Mouse (Mus musculus): ENCODE results near the gene Got1.

Got1 gene

DNA sequence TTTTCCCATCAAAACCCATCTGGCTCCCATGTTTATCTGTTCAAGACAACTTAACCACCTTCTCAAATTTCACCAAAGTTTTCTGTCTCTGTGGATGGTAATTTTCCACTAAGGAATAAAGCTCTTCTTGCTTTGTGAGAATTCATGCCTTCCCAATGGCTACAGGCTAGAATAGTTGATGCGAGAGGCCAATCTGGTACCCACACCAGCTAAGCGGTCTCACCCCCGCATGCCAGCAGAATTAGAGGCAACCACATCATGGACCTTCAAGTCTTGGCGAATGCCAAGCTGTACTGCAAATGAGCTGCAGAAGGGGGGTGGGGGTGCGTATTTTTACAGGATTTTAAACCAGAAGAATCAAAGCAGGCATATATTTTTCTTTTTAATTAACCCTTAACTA lies 47.0 kb downstream of the Got1 start:
- DNase-seq, result no peak

DNA sequence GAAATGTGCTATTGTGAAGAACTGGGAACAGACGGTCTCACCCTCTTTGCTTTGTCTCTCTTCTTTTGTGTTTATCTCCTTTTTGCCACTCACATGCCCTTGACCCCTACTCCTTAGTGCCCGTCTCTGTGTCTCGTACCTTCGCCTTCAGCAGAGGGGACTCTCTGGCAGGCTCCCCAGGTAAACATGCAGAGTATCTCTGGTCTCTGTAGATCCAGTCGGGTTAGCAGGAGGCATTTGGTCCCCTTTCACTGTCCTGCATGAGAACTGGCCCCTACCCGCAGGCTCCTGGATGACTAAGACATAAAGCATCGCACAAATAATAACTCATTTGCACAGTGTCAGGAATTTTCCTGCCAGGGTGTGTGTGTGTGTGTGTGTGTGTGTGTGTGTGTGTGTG lies 48.3 kb downstream of the Got1 start:
- DNase-seq, result no peak

DNA sequence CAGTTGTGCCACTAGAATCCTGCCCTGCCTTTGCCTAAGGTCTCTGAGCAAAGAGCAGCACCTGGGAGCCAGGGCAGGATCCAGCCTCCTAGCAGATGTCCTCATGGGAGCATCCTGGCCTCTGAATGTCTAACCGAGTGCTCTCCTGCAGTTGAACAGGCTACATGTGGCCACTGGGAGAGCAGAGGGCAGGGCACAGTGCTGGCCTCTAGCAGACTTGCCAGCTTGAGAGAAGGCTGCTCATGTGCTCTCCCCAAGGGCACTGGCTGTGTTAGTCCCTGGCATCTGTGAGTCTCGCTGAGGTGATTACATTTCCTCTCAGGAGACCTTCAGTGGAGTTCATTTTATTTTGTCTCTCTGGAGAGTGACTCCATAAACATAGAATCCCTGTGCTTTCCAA lies 48.8 kb downstream of the Got1 start:
- DNase-seq, result peak; percentile 79

DNA sequence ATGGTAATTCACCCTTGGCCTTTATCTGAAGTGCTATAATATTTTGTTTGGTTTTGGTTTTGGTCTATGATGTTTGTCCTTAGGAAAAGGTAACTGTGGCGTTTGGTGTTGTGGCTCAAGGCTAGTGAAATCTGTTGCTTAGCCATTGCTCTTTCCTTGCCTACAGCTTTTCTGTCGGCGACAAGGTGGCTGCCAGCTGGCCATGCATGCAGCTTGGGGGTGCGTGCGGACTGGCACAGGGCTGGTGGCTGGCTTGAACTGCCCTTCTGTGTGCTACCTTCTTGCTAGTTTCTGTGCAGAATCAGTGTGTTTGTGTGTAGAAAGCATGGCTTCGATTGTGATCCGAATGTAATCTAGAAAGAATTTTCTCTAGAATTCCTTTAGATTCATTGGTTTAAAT lies 51.6 kb downstream of the Got1 start:
- DNase-seq, result no peak

DNA sequence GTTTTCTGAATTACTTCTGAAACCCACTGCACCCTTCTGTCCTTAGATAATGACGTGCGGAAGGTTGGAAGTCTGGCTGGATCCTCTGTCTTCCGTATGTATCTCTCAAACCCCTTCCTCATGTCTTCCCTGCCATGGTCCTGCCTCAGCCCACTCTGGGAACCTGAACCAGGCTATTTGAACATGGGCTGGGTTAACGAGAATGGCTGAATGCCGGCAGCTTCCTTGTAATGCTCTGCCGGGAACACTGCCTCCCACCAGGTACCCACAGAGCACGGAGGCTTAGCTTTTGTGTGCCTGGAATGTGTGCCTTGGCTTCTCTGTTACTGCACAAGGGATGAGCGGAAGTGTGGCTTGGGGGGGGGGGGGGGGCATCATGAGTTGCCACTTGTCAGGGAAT lies 52.1 kb downstream of the Got1 start:
- no peak for DNase-seq

DNA sequence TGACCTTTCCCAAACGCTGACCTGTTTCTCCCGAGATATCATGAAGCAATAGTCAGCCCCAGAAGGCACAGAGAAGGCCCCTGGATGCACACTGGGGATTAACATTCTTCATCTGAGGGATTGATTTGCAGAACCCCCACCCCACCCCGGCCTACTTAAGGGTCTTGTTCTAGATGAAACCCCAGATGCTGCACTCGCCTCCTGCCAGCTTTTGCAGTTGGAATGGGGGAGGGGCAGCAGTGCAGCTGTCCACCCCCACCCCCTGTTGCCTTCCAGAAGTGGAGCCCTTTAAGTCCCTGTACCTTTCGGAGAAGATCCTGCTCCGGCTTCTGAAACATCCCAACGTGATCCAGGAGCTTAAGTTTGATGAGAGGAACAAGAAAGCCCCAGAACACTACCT lies 55.1 kb downstream of the Got1 start:
- no peak for DNase-seq

DNA sequence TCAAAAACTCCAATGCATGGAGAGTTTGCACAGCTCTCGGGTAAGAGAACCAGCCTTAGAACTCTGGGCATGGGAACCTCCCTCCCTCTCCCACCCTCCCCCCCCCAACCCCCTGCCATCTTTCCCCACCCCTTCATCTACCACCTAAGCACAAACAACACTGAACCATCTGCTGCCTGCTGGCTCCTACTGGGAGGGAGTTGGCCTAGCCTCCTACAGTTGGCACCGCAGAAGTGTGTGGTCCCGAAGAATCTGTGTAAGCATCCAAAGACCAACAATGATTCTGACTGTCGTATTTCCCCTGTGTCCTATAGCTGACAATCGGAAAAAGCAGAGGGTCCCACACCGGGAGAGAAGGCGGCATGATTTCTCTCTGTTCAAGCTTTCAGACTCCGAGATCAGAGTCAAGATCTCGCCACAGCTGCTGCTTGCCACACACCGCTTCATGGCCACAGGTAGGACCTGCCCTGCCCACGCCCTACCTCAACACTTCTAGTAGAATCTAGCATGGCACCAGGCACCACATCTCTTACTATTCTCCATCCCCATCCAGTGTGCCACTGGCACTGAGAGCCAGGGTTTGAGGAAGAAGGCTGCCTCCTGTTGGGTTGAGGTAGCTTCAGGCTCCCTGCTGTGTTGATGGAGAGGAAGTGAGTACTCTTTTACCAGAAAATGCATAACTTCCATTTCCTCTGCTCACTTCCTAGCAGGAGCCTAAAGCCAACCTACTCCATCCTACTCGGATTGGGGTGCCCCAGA lies 56.3 kb downstream of the Got1 start:
- DNase-seq, result no peak

DNA sequence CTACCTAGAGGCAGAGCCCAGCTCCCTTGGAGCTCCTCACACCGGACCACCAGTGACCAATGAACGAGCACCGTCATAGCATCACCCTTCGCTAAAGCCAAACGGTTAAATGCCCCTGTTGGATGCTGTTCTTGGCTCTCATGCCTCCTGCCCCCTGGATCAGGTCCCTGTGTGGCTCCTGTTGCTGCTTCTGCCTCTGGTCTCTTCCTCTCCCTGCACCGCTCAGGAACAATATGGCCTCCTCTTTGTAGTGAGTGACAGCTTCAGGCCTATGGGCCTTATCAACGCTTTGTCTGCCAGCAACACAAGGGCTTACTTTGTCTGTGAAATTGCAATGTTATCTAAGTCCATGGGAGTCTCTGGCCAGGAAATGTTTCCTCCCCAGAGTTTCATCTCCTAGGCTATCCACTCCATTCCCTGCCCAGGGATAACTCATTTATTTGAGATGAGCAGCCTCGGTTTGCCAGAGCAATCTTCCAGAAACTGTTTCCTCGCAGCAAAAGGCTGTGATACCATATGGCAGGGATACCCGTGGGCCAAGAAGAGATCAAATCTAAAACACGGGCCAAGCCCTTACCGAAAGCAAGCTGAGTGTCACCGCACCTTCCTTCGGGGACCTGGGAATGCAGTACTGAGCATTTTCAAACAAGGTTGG lies 58.7 kb downstream of the Got1 start:
- DNase-seq, result no peak

DNA sequence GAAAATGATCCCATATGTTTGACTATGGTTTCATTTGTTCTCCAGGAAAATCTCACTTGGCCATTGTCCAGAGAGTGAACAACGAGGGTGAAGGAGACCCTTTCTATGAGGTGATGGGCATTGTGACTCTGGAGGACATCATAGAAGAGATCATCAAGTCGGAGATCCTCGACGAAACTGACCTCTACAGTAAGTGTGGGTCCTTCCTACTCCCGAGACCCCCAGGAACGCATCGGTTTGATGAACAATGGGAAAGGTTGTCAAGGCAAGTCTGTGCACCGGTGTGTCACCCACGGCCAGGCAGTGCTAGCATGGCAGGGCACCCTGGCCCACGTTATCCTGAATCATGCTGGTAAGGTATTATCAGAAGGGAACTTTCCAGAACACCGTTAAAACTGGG lies 59.3 kb downstream of the Got1 start:
- no peak for DNase-seq

DNA sequence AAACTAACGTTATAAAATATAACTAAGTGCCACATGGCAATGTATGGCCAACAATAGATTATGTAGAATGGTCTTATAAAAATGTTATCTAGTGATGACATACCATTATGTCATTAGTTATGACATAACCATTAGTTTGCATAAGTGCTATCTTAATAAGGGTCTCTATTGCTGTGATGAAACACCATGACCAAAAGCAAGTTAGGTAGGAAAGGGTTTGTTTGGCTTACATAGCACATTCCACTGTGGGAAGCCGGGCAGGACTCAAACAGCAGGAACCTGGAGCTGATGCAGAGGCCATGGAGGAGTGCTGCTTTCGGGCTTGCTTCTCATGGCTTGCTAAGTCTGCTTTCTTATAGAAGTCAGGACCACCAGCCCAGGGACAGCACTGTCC lies 60.1 kb downstream of the Got1 start:
- no peak for DNase-seq

DNA sequence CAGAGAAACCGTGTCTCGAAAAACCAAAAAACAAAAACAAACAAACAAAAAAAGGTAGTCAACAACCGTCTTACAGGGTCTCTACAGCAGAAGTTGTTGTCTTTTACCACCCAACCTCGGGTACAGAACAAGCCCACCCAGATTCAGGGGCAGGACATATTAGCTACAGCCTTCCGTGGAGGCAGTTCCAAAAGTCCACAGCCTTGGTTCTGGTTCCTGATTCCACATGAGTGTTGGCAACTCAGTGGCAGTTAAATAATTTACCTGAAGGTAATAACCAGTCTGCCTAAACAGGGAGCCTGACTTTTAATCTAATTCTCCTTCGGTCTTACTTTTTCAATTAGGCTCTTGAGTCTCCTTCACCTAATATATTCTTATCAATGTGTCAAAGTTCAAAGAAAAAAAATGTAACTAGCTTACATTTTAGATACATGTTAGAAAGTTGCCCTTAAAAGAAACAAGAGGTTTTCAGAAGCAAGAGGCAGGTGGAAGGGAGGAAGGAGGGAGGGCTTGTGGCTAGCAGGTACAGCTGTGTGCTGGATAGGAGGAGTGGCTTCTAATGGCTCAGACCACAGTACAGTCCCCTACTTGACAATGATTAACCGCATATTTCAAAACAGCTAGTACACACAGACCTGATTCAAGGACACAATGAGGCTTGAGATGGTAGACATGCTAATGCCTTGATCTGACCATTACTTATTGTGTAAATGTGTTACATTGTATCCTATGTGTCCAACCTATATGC lies 60.7 kb downstream of the Got1 start:
- DNase-seq, result peak; percentile 79

DNA sequence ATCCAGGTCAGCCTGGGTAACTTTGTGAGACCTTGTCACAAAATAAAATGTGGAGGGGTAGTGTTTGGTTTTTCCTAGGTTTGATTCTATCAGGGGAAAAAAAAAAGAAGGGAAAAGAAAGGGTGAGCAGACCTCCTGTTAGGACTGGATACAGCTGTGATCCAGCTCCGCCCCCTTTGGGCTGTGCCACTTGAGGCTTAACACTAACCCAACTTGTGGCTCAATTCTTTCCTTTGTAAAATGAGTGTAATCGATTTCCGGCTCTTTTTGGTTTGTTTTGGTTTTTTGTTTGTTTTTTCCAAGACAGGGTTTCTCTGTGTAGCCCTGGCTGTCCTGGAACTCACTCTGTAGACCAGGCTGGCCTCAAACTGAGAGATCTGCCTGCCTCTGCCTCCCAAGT lies 62.3 kb downstream of the Got1 start:
- DNase-seq, result no peak

DNA sequence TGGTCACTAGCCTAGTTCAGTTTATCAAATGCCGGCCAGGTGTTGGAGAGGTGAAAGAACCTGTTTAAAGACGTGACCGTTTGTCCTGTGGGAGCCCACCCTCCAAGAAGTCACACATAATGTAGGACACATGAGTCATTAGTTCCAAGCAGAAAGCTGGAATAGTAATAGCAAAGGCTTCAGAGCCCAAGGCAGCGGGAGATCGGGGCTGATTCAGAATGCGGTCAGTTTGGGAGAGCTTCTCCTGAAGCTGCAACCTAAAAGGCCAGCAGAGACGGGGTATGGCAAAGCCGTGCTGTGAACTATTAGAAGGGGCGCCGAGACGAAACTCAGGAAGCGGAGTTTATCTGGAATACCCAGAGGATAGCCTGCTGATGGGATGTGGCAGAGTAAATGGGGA lies 63.9 kb downstream of the Got1 start:
- no peak for DNase-seq

DNA sequence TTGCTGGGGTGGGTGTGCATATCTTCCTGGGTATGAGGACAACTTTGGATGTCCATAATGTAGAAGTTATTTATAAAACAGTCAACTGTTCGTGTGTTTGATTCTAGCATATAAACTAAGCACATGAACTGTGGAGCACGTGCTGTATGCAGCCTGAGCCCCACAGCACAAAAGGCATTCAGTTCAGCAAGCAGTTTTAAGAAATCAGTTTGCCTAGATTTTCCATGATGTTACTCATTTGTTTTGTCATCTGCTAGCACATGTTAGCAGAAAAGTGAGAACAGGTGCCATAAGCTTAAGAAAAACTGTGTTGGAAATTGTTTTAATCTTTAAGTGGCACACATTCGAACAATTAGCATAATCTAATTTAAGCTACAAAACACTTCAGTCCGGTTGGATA lies 64.5 kb downstream of the Got1 start:
- no peak for DNase-seq

DNA sequence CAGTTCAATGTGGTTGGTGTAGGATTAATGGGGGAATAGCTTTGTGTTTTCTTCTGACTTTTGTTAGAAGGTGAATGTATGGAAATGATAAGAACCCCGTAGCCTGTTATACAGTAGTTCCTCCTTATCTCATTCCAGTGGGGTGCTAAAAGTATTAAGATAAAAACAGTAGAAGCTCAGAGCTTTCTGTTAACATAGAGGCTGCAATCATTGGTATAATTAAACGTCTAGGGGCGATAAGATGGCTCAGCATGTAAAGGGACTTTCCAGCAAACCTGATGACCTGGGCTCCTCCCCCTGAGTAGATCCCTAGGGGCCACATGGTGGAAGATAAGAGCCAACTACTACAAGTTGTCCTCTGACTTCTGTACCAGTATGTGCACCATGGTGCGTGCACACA lies 71.4 kb downstream of the Got1 start:
- no peak for DNase-seq

DNA sequence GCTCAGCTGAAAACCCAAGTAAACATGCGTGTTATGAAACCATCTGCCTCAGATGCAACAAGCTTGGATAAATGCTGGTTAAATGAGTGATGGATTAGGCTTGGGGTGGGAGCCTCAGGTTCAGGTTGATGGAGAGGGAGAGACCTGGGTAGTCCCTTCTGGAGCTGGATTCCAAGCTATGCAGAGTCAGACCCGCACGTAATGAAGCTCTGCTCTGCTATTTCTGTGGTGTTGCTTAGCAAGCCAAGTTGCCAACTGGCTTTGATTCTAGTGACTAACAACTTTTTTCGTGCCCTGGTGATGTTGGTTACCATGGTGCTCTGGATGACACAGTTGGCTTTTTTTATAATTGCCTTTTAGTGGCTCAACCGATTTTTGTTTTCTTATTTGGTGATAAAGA lies 72.2 kb downstream of the Got1 start:
- peak; percentile 50 for DNase-seq

DNA sequence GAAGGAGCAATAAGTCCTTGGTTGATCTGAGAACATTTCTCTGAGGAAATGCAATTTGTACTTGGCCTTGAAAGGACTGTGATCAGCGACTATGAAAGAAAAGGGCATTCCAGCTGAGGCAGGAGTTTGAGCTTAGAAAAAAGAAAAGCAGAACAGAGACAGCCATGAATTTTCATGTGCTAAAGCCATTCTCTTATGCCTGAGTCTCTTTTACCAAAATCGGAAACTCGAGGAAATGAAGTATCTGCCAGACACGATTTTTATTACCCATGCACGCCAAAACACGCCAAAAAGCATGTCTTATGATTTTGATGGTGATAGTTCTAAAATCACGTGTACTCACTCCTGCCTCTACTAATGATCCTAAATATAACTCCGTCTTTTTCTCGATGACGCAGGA lies 72.8 kb downstream of the Got1 start:
- no peak for DNase-seq
